Mouse (Mus musculus) embryo, embryonic 11.5 days (tissue): ENCODE data around the gene Grip1.

Source experiments
- DNase-seq: peaks from one replicate; pipeline ENCODE4 v3.0.0-alpha.2; 2012; ENCODE audit warnings: low read depth, low spot score

Grip1 gene

GRCm38 (mm10) chr10:119458991-119459390 lies 5.4 kb downstream of the Grip1 start:
- DNase-seq, result no peak

GRCm38 (mm10) chr10:119463345-119463744 lies 9.7 kb downstream of the Grip1 start:
- DNase-seq, result no peak

GRCm38 (mm10) chr10:119463793-119464192 lies 10.2 kb downstream of the Grip1 start:
- DNase-seq, result no peak

GRCm38 (mm10) chr10:119467976-119468375 lies 14.3 kb downstream of the Grip1 start:
- no peak for DNase-seq

- no peak for DNase-seq
These were observed 16.5 kb downstream of the Grip1 start for GRCm38 (mm10) chr10:119470096-119470495.

GRCm38 (mm10) chr10:119475166-119475565 lies 21.5 kb downstream of the Grip1 start:
- no peak for DNase-seq

GRCm38 (mm10) chr10:119477661-119478060 lies 24.0 kb downstream of the Grip1 start:
- DNase-seq, result no peak

- peak; percentile 14 for DNase-seq
These were observed 29.6 kb downstream of the Grip1 start for GRCm38 (mm10) chr10:119483068-119483705.

GRCm38 (mm10) chr10:119483766-119484165 lies 30.1 kb downstream of the Grip1 start:
- DNase-seq, result no peak

GRCm38 (mm10) chr10:119486936-119487335 lies 33.3 kb downstream of the Grip1 start:
- no peak for DNase-seq

- DNase-seq, result no peak
These were observed 37.2 kb downstream of the Grip1 start for GRCm38 (mm10) chr10:119490831-119491230.

- DNase-seq, result no peak
These were observed 41.7 kb downstream of the Grip1 start for GRCm38 (mm10) chr10:119495317-119495716.

- DNase-seq, result no peak
These were observed 42.6 kb downstream of the Grip1 start for GRCm38 (mm10) chr10:119496221-119496620.

- no peak for DNase-seq
These were observed 68.1 kb downstream of the Grip1 start for GRCm38 (mm10) chr10:119521686-119522085.

GRCm38 (mm10) chr10:119525730-119526129 lies 72.1 kb downstream of the Grip1 start:
- DNase-seq, result no peak

GRCm38 (mm10) chr10:119534852-119535251 lies 81.2 kb downstream of the Grip1 start:
- DNase-seq, result no peak

- DNase-seq, result no peak
These were observed 88.0 kb downstream of the Grip1 start for GRCm38 (mm10) chr10:119541655-119542054.

- no peak for DNase-seq
These were observed 90.1 kb downstream of the Grip1 start for GRCm38 (mm10) chr10:119543771-119544170.

GRCm38 (mm10) chr10:119544743-119545142 lies 91.1 kb downstream of the Grip1 start:
- no peak for DNase-seq

- DNase-seq, result no peak
These were observed 94.2 kb downstream of the Grip1 start for GRCm38 (mm10) chr10:119547875-119548274.

GRCm38 (mm10) chr10:119548774-119549173 lies 95.1 kb downstream of the Grip1 start:
- DNase-seq, result no peak

- DNase-seq, result no peak
These were observed 97.0 kb downstream of the Grip1 start for GRCm38 (mm10) chr10:119550630-119551029.

GRCm38 (mm10) chr10:119556346-119556745 lies 102.7 kb downstream of the Grip1 start:
- DNase-seq, result no peak

GRCm38 (mm10) chr10:119558432-119558831 lies 104.8 kb downstream of the Grip1 start:
- no peak for DNase-seq
